Mouse (Mus musculus) embryo, embryonic 10 days (tissue): ENCODE data around the gene Hcst.

Source experiments
- DNase-seq: peaks from one replicate; pipeline ENCODE4 v3.0.0-alpha.2; 2015; ENCODE audit warnings: low spot score

Gene Hcst

DNA sequence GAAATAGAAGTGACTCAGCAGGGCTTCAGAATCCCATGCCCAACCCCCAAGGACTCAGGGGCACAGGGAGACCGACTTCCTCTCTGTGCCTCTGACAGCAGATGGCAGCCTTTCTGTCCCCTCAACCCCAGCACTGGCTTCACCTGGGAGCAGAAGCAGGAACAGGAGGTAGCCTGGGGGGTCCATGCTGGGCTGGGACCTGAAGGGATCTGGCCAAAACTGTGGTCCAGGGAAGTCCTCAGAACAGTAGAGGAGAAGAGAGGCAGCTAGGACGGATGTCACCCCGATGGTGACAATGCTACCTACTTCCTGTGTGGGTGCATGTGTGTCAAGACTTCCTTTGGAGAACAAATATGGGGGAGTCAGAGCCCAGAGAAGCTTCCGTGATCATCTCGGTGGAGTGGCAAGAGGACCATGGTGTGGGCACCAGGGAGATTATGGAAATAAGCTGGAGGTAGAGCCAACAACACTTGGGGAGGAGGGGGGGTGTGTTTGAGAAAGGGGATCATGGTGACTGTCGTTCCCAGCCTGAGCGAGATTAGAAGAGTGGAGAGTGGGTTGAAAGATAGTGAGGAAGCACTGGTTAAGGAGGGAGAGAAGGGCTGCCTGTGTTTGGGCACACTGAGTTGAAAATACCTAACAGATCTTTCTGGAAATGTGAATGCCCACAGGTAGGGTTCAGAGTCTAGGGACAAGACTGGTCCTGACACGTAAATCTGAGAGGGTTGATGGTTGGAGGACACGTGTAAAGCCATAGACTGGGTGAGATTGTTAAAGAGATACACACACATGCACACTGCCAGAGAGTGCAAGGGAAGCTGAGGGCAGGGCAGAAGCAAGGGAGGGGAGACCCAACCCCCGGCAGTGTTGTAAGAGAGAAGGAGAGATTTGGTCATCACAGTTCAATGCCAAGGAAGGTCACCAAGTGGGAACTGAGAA is at the start of gene Hcst:
TSS of gene Hcst (minus strand) at position 294 of the 939 bp plus-strand sequence.
- DNase-seq = no peak

DNA sequence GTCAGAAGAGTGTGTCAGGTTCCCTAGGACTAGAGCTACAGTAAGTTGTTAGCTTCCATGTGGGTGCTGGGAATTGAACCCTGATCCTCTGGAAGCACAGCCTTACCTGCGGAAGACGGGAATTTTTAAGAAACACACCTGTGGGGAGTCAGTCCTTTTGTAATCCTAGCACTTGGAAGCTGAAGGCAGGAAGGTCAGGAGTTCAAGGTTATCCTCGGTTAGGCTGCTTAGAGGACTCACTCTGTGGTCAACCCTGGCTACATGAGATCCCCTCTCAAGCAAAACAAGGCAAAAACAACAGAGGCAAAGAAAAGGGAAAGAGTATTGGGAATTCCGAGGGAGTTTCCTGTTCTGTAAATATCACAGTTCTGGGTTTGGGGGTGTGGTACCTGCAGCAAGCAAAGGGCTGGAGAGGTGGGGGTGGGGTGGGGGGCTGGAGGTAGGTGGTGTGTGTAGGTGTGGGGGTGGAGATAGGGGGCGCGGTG is 45.2 kb upstream of the Hcst start:
- no peak for DNase-seq

GRCm38 (mm10) chr7:30463996-30464395 is 44.3 kb upstream of the Hcst start:
- DNase-seq = no peak

DNA sequence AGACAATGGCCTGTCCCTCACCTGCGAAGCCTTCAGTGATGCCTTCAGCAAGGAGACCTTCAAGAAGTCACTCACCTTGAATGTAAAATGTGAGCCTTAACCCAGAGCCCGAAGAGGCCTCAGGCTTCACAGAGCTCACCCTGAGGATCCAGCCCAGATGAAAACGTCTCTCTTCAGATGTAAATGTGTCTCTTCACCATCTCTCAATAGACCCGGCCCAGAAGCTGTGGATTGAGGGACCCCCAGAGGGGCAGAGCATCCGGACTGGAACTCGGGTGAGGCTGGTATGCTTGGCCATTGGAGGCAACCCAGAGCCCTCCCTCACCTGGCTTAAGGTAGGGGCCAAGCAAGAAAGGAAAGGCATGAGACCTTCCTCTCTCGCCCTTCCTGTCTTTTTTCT is 43.9 kb upstream of the Hcst start:
- no peak for DNase-seq

- no peak for DNase-seq
Measured at GRCm38 (mm10) chr7:30459484-30459883, 39.8 kb upstream of the Hcst start.

DNA sequence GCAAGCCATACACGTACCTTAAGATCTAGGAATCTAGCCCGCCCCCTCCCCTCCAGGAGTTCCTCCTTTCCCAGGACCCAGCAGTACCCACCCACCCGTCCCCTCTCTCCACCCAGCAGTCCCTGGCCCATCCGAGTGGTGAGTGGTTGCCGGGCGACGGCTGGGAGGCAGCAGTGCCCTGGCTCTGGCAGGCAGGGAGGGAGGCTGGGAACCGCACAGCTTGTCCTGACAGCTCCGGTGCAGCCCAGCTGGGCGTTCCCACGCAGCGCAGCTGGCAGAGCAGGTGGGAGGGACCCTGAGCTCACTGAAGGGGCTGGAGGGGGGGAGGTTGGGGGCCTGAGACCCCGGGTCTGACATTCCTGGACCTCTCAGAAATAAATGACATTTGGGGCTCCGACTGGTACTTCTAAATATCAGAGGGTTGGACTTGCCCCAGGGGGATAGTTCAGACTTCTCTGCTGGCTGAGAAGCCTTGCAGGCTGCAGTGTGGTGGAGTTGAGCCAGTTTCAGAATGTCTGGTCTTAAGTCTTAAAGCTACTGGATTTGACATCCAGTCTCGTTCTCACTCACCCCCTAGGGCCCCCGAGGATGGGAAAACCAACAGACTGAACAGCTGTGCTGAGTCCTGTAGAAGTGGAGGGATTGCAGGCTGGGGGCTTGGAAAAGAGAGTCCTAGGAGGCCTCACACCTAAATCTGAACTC is 38.1 kb upstream of the Hcst start, which contains the start of the genes Kirrel2 and Nphs1:
TSS of gene Kirrel2 (minus strand) at position 62 of the 702 bp plus-strand sequence.
TSS of gene Nphs1 (plus strand) at position 687 of the 702 bp plus-strand sequence.
- DNase-seq = peak; percentile 67

DNA sequence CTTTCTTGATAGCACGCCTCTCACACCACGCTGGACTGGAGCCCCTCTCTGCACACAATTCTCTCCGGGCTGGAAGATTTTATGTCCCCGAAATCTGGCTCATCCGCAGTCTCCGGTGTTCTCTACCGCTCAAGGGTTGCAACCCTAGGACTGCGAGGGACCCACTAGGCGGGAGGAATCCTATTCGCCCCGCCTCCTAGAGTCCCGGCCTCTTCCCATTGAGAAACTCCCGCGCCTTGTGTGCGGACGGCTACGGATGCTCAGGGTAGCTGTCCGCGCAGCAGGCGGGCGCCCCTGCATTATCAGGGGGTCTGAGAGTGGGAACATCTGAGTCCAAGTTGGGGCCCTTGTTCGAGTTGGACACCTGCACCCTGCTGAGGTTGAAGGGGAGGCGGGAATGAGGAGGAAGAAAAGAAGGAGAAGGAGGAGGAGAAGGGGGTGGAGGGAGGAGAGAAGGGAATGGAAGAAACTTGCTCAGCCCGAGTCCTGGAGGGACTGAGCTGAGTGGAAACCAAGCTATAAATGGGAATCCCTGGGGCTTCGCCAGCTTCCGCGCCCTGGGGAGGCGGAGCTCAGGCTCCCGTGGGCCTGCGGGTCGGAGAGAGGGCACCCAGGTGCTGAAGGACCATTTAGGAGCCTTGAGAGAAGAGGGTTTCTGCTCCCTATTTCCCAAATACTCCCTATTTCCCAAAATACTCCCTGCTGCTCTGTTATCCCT is 37.4 kb upstream of the Hcst start:
- DNase-seq = peak; percentile 41

DNA sequence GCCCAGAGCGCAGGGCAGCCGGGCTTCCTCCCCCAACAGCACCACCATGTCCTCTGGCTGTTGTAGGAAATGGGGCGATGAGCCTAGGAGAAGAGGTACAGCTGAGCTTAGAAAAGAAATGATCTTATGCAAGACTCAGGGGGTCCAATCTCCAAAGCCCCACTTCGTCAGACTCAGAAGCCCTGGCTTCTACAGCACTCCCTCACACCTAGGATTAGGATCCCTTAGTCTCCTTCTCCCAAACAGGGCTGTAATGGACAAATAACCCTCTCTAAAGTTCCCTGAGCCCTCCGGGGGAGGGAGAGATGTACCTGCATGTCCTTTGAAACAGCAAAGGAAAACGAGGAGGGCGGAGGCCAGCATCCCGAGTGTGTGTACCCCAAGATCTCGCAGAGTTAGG is 36.8 kb upstream of the Hcst start:
- no peak for DNase-seq

GRCm38 (mm10) chr7:30454259-30454658 is 34.6 kb upstream of the Hcst start:
- DNase-seq = no peak

DNA sequence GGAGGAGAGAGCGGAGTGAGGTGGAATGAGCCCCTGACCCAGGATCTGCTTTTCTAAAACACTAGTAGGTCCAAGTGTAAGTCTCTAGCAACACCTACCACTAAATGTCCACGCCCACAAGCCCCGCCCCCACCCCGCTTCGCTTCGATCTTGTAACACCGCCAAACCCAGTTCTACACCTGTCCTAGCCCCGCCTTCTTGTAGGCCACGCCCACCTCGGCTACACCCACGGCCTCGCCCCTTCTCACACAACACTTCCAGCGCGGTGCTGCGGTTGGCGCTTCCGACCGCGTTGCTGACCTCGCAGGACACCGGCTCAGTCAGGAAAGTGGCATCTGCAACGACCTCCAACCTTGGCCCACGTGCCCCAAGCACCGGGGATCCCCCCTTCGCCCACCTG is 34.1 kb upstream of the Hcst start:
- DNase-seq = no peak

GRCm38 (mm10) chr7:30453327-30453726 is 33.7 kb upstream of the Hcst start:
- DNase-seq = no peak

GRCm38 (mm10) chr7:30450241-30450640 is 30.6 kb upstream of the Hcst start:
- DNase-seq = no peak

GRCm38 (mm10) chr7:30444971-30445751 is 25.5 kb upstream of the Hcst start, which contains the start of gene Aplp1:
Aplp1 (minus strand) TSS chr7:30445535.
- DNase-seq = peak; percentile 66

GRCm38 (mm10) chr7:30444154-30444970 is 24.7 kb upstream of the Hcst start:
- DNase-seq = peak; percentile 73

- DNase-seq = no peak
Measured at GRCm38 (mm10) chr7:30443696-30444095, 24.0 kb upstream of the Hcst start.

DNA sequence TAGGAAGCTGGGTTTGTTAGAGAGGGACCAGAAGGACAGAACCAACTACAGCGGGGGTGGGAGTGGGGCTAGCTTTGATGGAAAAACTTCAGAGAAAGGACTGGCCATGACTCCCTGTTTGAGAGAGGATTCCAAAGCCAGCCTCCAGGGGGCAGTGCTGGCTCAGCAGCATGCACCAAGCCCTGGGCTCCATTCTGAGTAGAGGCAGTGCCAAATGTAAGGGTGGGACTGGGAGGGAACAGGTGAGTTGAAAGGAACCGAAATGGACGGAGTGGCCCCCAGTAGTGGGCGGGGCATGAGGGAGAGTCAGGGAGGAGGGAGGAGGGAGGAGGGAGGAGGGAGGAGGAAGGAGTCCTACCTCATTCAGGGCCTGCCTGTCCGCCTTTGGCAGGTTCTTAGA is 21.0 kb upstream of the Hcst start:
- peak; percentile 64 for DNase-seq

DNA sequence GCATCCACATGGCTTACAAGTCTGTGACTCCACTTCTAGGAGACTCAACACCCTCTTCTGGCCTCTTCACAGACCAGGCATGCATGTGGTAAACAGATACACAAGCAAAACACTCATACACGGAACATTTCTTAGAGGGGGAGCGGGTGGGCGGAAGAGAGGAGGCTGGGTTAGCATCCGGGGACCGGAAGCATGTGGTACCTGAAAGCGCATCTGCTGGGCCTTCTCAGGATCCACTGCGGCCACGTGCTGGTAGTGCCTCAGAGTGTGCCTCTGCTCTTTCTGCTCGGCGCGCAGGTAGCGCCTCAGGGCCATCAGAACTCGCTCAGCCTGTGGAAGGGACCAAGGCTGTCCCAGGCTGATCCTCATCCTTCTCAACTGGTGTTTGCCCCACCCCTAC is 20.1 kb upstream of the Hcst start:
- DNase-seq = no peak

GRCm38 (mm10) chr7:30436879-30437278 is 17.2 kb upstream of the Hcst start:
- DNase-seq = no peak

DNA sequence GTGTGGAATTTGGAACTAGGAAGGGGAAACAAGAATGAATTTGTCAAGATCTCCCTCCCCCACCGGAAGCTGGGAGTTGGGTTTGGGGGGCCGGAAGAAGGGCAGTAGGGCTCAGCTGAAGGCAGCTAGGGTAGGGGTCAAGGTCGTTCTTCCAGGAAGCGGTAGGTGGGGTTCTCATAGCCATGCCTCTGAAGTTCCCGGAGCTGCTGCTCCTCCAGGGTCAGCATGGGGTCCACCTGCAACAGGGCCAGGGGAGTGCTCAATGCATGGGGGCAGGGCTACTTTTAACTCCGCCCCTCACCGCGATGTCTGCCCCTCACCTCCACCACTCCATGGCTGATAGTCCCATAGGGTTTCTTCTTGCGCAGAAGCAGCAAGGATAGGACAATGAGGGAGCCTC is 15.5 kb upstream of the Hcst start:
- no peak for DNase-seq

DNA sequence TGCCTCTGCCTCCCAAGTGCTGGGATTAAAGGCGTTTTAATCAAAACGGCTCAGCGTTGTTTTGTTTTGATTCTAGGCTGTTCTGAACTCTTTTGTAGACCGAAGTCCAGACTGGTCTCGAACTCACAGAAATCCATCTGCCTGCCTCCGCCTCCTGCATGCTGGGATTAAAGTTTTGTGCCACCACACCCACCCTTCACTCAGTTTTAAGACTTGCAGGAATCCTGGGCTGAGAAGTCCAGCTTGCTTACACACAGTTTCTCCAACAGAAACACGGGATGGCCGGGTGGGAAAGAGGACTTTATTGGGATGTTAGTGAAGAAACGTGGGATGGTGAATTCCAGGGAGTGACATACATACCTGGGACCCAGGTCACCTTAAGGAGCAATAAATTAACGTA is 15.0 kb upstream of the Hcst start:
- no peak for DNase-seq
